Mouse (Mus musculus): ENCODE data around the gene Pkd1l2.
A peak's percentile ranks its signal among the peaks of the same experiment; 100 is the strongest.

DNA sequence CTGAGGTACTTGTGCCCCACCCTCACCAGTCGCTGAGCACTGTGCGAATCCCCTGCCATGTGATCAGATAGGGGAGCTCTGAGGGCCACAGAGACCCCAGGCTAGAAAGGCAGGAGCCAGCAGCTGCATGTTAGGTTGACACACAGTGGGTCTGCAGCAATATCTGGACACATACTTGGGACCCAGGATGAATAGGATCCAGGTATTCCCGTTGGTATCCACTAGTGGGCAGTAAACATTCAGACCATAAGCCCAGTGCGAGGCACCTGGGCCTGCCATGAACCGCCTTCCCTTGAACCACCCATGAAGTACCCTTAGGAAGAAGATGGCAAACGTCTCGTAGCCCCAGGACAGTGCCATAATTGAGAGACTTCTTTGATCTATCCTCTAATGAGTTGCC lies 32.8 kb downstream of the Pkd1l2 start:
- TF ChIP-seq CTCF (conservative IDR thresholded peaks at IDR 0.05; ENCODE audit: low read length): peak; percentile 63
- no peak for TF ChIP-seq NANOG (IDR thresholded peaks at IDR 0.05; ENCODE audit: borderline replicate concordance, low read length)
- TF ChIP-seq POU5F1 (IDR thresholded peaks at IDR 0.05; ENCODE audit: borderline replicate concordance, low read length): no peak
